Comparison of ENCODE assay signal across 8 mouse cellular contexts in the genomic region with DNA sequence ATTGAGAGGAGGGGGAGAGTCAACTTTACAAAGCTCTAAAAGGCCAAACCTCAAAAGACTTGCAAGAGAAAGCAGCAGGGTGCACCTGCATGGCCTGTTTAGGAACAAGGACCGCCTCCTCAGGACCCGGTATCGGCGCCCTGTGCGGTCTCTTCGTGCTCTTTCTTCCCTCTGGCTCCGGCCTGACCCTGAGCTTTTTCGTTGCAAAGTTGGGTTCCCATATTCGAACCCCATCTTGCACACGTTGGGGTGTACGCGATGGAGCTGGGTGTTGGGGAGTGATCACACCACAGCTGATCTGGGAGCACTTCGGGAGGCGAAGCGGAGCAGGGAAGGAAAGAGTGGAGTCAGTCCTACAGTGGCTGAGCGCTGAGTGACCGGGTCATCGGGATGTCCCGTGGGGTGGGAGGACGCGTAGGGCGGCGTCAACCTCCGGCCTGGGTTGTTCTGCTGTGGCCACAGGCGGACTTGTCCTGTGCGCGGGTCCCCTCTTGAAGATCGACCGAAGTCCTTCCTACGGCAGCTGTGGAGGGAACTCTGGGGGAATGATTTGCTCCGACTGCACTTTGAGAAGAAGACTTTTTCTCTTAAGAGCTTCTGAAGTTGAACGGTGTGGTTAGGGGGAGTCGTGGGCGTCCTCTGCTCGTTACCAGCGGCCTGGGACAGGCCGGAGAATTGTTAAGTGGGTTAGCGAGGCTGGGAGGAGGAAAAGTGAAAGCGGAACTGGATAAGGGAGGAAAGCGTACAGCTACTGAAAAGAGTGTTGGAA. TPM values are rescaled to one million over a fixed set of nuclear protein-coding genes. Genes with fewer than 3 reads are reported as not detected.
A peak's percentile ranks its signal among the peaks of the same experiment; 100 is the strongest.
DNase-seq lines count a peak whose midpoint lies in the region; ATAC-seq and TF ChIP-seq lines count a peak whose summit lies in the region.

No protein-coding gene starts in this region.

- H3K4me1 ChIP-seq in thymus, adult 2 months (replicated peaks; ENCODE audit: control insufficient read depth, insufficient read depth, low read length), result peaks cover 8% of the 10 kb centered on the region
- H3K4me1 ChIP-seq in intestine, embryonic 16.5 days (ENCODE audit: control insufficient read depth, insufficient read depth, low read length), result peaks cover 14% of the 10 kb centered on the region; the same call in 1 of the 2 replicates
- H3K4me1 ChIP-seq in liver, postnatal 0 days (ENCODE audit: insufficient read depth), result peaks cover 15% of the 10 kb centered on the region
- H3K4me1 ChIP-seq in neural tube, embryonic 11.5 days (ENCODE audit: control insufficient read depth, insufficient read depth, low read length), result peaks cover 9% of the 10 kb centered on the region; the same call in 1 of the 2 replicates

- 0 out of 2 replicates have a peak, but pooled peaks have one; percentile 6 for TF ChIP-seq CTCF in thymus, adult 2 months (IDR thresholded peaks at IDR 0.05; ENCODE audit: borderline replicate concordance, control insufficient read depth, extremely low read depth, insufficient read depth, low read length, poor library complexity)
- TF ChIP-seq CTCF in liver, postnatal 0 days (IDR thresholded peaks at IDR 0.05; ENCODE audit: low read depth), result no peak

- H3K4me2 ChIP-seq in intestine, embryonic 16.5 days (ENCODE audit: low read depth, low read length), result peak overlapping the region; percentile 89
- H3K4me2 ChIP-seq in liver, postnatal 0 days (ENCODE audit: low read depth, low read length), result peak overlapping the region; percentile 80
- H3K4me2 ChIP-seq in neural tube, embryonic 11.5 days (ENCODE audit: low read depth), result peak overlapping the region; percentile 71

- peak; percentile 81 for ATAC-seq in intestine, embryonic 16.5 days
- peak; percentile 83 for ATAC-seq in liver, postnatal 0 days
- ATAC-seq in neural tube, embryonic 11.5 days (ENCODE audit: insufficient read depth, low FRiP score, low TSS enrichment), result peak; percentile 58

- peak overlapping the region; percentile 78 for H3K9ac ChIP-seq in intestine, embryonic 16.5 days (ENCODE audit: low read depth, low read length)
- peak overlapping the region; percentile 70 for H3K9ac ChIP-seq in liver, postnatal 0 days (replicated peaks)
- H3K9ac ChIP-seq in neural tube, embryonic 11.5 days (ENCODE audit: low read length), result peak overlapping the region; percentile 64

- DNase-seq in thymus, adult 2 months, result peak; percentile 43
- no peak for DNase-seq in thymus, postnatal 10 days (ENCODE audit: low spot score in 2 of 2)
- peak; percentile 67 for DNase-seq in embryo, embryonic 11 days
- DNase-seq in heart, adult 18-20 months, result peak; percentile 90 to 93
- peak; percentile 82 for DNase-seq in liver, postnatal 0 days
- DNase-seq in neural tube, embryonic 11.5 days (ENCODE audit: low spot score), result peak; percentile 63
- DNase-seq in testis, postnatal 14 days (ENCODE audit: low spot score), result peak; percentile 51

- TF ChIP-seq POLR2A in thymus, adult 2 months (IDR thresholded peaks at IDR 0.05; ENCODE audit: control insufficient read depth, extremely low read depth, insufficient read depth, low read length, poor library complexity), result 0 out of 2 replicates have a peak, but pooled peaks have one; percentile 9

- H3K36me3 ChIP-seq in thymus, adult 2 months (ENCODE audit: control insufficient read depth, insufficient read depth, low read length), result no peaks in the 10 kb centered on the region
- H3K36me3 ChIP-seq in intestine, embryonic 16.5 days (ENCODE audit: control insufficient read depth, insufficient read depth, low read length), result no peaks in the 10 kb centered on the region
- H3K36me3 ChIP-seq in liver, postnatal 0 days (replicated peaks; ENCODE audit: insufficient read depth, low read length), result no peaks in the 10 kb centered on the region
- no peaks in the 10 kb centered on the region for H3K36me3 ChIP-seq in neural tube, embryonic 11.5 days (ENCODE audit: control insufficient read depth, insufficient read depth, low read length)

- no peaks in the 10 kb centered on the region for H3K27me3 ChIP-seq in thymus, adult 2 months (ENCODE audit: control insufficient read depth, insufficient read depth, low read length)
- peaks cover 11% of the 10 kb centered on the region; the same call in 1 of the 2 replicates for H3K27me3 ChIP-seq in intestine, embryonic 16.5 days (replicated peaks; ENCODE audit: control insufficient read depth, insufficient read depth, low read length)
- 0 out of 2 replicates have a peak, but pooled peaks cover 7% of the 10 kb centered on the region for H3K27me3 ChIP-seq in liver, postnatal 0 days (ENCODE audit: insufficient read depth, low read length)
- 0 out of 2 replicates have a peak, but pooled peaks cover 2% of the 10 kb centered on the region for H3K27me3 ChIP-seq in neural tube, embryonic 11.5 days (ENCODE audit: control insufficient read depth, insufficient read depth, low read length)

- H3K9me3 ChIP-seq in intestine, embryonic 16.5 days (ENCODE audit: control insufficient read depth, low read length), result no peaks in the 10 kb centered on the region
- no peaks in the 10 kb centered on the region for H3K9me3 ChIP-seq in liver, postnatal 0 days (ENCODE audit: low read length)
- no peaks in the 10 kb centered on the region for H3K9me3 ChIP-seq in neural tube, embryonic 11.5 days (ENCODE audit: control insufficient read depth, low read length)

- no peak for TF ChIP-seq EP300 in liver, postnatal 0 days (IDR thresholded peaks at IDR 0.05; ENCODE audit: low read depth)

- H3K27ac ChIP-seq in thymus, adult 2 months (ENCODE audit: control insufficient read depth, insufficient read depth, low read length), result peak overlapping the region; percentile 75
- peak overlapping the region; percentile 88 for H3K27ac ChIP-seq in intestine, embryonic 16.5 days (ENCODE audit: low read length)
- H3K27ac ChIP-seq in liver, postnatal 0 days (ENCODE audit: low read depth), result peak overlapping the region; percentile 93
- H3K27ac ChIP-seq in neural tube, embryonic 11.5 days (ENCODE audit: low read depth, low read length), result peak overlapping the region; percentile 47; the same call in 1 of the 2 replicates

- H3K4me3 ChIP-seq in thymus, adult 2 months (ENCODE audit: control insufficient read depth, insufficient read depth, low read length), result peak overlapping the region; percentile 71
- peak overlapping the region; percentile 58 for H3K4me3 ChIP-seq in intestine, embryonic 16.5 days (ENCODE audit: low read length)
- peak overlapping the region; percentile 51 for H3K4me3 ChIP-seq in liver, postnatal 0 days (ENCODE audit: low read depth, low read length)
- H3K4me3 ChIP-seq in neural tube, embryonic 11.5 days (ENCODE audit: low read depth, low read length), result peak overlapping the region; percentile 35

- under 1% methylated on average over 40 of the region's 40 CpGs for WGBS in thymus, adult 2 months
- 1% methylated on average over 40 of the region's 40 CpGs for WGBS in intestine, embryonic 16.5 days
- WGBS in liver, postnatal 0 days (ENCODE audit: insufficient replicate concordance), result under 1% methylated on average over 40 of the region's 40 CpGs
- WGBS in neural tube, embryonic 11.5 days, result under 1% methylated on average over 40 of the region's 40 CpGs

RNA-seq across cellular contexts. Expression of gene Nfia, which starts 20.9 kb away (rescaled TPM):
- 26.4 and 33.6 TPM in 2 replicates for polyA plus RNA-seq in thymus, adult 2 months (2012; rRNA removed)
- total RNA-seq in heart, adult 18-20 months (2021), result 100 to 1,000 TPM; 115 to 127 TPM
- polyA plus RNA-seq in intestine, embryonic 16.5 days (2015; fragmentation: Nextera tagmentation; extraction: Ambion mirVana), result 23.7 and 24.0 TPM in 2 replicates
- 9.9 TPM in 2 replicates for polyA plus RNA-seq in liver, postnatal 0 days (2015; fragmentation: Nextera tagmentation; extraction: Ambion mirVana)
- 29.0 and 31.7 TPM in 2 replicates for polyA plus RNA-seq in neural tube, embryonic 11.5 days (2014; fragmentation: Nextera tagmentation; extraction: Ambion mirVana)

RNA-seq across cellular contexts. Expression of gene E130114P18Rik, which starts 26.2 kb away (rescaled TPM):
- 0.09 TPM in 1 of 2 replicates, not detected in the other for polyA plus RNA-seq in thymus, adult 2 months (2012; rRNA removed)
- total RNA-seq in heart, adult 18-20 months (2021), result not detected
- 2.5 and 2.6 TPM in 2 replicates for polyA plus RNA-seq in intestine, embryonic 16.5 days (2015; fragmentation: Nextera tagmentation; extraction: Ambion mirVana)
- polyA plus RNA-seq in liver, postnatal 0 days (2015; fragmentation: Nextera tagmentation; extraction: Ambion mirVana), result not detected in 2 replicates
- polyA plus RNA-seq in neural tube, embryonic 11.5 days (2014; fragmentation: Nextera tagmentation; extraction: Ambion mirVana), result 9.1 and 9.8 TPM in 2 replicates

Comparison
In these comparisons a context has a peak if more than half of its experiments do, and no peak if none do; other contexts are left out.
1. DNase-seq: peak in thymus, adult 2 months (single experiment), embryo, embryonic 11 days (single experiment), heart, adult 18-20 months (2 of 2), liver, postnatal 0 days (single experiment), neural tube, embryonic 11.5 days (single experiment) and testis, postnatal 14 days (single experiment); none in thymus, postnatal 10 days (0 of 2).
2. Peak in every context shown above with its lines, with median percentiles within 50 percentile points of each other: H3K27ac ChIP-seq, H3K4me3 ChIP-seq, ATAC-seq, H3K4me2 ChIP-seq and H3K9ac ChIP-seq.